Mouse (Mus musculus) forebrain, embryonic 11.5 days (tissue): ENCODE measurements around the gene Pax5. TPM values are rescaled to one million over a fixed set of nuclear protein-coding genes. Genes with fewer than 3 reads are reported as not detected.

ENCODE experiments used
- ATAC-seq: fragments of 200-750 bp; cut with Nextera tagmentation; replicated peaks from 2 replicates; pipeline ENCODE4 v1.8.0; 2017; ENCODE audit warnings: moderate TSS enrichment; ENCODE audit not compliant: low FRiP score
- DNase-seq: peaks from one replicate; pipeline ENCODE4 v3.0.0-alpha.2; 2017; ENCODE audit warnings: low spot score
- H3K27ac ChIP-seq: fragments of 300-500 bp; sonication (generic); 2 replicates; pipeline ENCODE4 v1.5.1; 2014; ENCODE audit warnings: low read depth, low read length
- H3K27me3 ChIP-seq: fragments of 300-500 bp; sonication (generic); 2 replicates; pipeline ENCODE4 v1.6.1; 2014; ENCODE audit warnings: mild to moderate bottlenecking, low read length, mixed read lengths; ENCODE audit not compliant: control insufficient read depth, insufficient read depth
- H3K36me3 ChIP-seq: fragments of 300-500 bp; sonication (generic); 2 replicates; pipeline ENCODE4 v1.6.1; 2014; ENCODE audit warnings: mild to moderate bottlenecking, low read length, moderate library complexity, mixed read lengths; ENCODE audit not compliant: control insufficient read depth, insufficient read depth
- H3K4me1 ChIP-seq: fragments of 300-500 bp; sonication (generic); replicated peaks from 2 replicates; pipeline ENCODE4 v1.6.1; 2014; ENCODE audit warnings: low read length, mixed read lengths; ENCODE audit not compliant: control insufficient read depth, insufficient read depth
- H3K4me2 ChIP-seq: fragments of 300-500 bp; sonication (generic); 2 replicates; pipeline ENCODE4 v1.6.1; 2014; ENCODE audit warnings: low read depth, mild to moderate bottlenecking, low read length, moderate library complexity, mixed read lengths; ENCODE audit not compliant: severe bottlenecking
- H3K4me3 ChIP-seq: fragments of 300-500 bp; sonication (generic); 2 replicates; pipeline ENCODE4 v1.5.1; 2014; ENCODE audit warnings: low read depth, low read length
- H3K9ac ChIP-seq: fragments of 300-500 bp; sonication (generic); 2 replicates; pipeline ENCODE4 v1.6.1; 2014; ENCODE audit warnings: low read length
- H3K9me3 ChIP-seq: fragments of 300-500 bp; sonication (generic); 2 replicates; pipeline ENCODE4 v1.6.1; 2016; ENCODE audit warnings: low read length, mixed read lengths; ENCODE audit not compliant: control insufficient read depth
- WGBS: fragments of 180-500 bp; shearing (Covaris S2); extraction: QIAGEN DNeasy Blood & Tissue Kit; methylation state at CpG from one replicate; pipeline ENCODE4 v1.1.7; 2014; 5-methylcytosine and 5-hydroxymethylcytosine counted together
- polyA plus RNA-seq: library from polyadenylated mRNA; unstranded; fragments of >200 nt; fragmentation: Nextera tagmentation; extraction: Ambion mirVana; gene quantifications from 2 replicates; pipeline ENCODE4 v1.2.1, GENCODE M21; 2014

Gene Pax5
- polyA plus RNA-seq, 1 experiment from 2014 or later: 0.11 TPM

DNA sequence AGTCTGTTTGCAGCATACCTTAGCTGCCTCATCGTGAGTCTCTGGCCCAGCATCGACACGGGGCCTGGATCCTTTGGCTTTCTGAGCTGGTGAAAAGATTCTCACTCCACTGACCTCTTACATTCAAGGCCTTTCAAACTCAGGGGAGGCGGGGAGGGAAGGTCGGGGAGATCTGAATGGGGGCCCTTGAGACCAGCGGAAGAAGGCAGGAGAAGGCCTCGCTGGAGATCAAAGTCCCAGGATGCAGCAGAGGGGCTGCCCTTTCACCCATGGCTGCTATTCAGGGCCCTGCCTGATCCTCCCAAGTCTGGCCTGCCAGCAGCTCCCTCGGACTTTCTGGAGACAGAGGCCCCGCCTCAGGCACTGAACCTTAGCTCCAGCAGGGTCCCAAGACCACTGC lies 36.6 kb downstream of the Pax5 start:
- Histone ChIP-seq H3K9me3 (no peaks in the 10 kb centered on the region), H3K4me3 (no peak overlapping the region), H3K9ac (no peak overlapping the region), H3K27ac (no peak overlapping the region), H3K4me2 (no peak overlapping the region), H3K36me3 (no peaks in the 10 kb centered on the region), H3K4me1 (peaks cover 6% of the 10 kb centered on the region; the same call in 1 of the 2 replicates), H3K27me3 (no peaks in the 10 kb centered on the region)
- no peak for ATAC-seq
- 7% methylated on average over 9 of the region's 9 CpGs for WGBS
- DNase-seq: no peak

DNA sequence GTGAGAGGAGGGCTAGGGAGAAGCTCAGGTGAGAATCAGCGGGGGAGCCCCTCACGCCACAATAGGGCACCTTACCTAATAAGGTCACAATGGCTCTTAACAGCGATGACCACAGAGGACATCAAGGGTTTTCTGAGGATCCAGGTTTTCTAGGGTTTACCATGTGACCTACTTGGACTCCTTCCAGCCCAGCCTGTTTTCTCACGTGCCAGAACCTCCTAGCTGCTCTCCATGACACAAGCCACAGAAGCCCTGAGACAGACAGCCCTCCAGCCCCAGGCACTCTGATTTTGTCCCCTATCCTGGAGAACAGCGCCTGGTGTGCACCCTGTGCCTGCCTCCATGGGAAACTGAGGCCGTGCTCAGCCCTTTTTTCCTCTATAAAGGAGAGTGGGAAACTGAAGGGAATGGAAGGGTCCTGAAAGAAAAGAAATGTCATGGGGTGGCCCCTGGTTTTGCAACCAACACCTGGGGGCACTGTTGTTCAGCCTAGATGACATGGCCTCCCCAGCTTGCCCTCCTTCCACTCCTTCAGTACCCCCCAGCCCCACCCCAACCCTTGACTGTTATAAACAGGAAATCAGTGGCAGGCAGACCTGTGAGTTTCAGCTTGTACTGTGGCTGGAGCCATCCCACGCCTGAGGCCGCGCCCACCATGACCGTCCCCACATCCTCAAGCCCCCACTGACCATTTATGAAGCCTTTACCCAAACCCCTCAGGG lies 37.9 kb downstream of the Pax5 start:
- H3K27me3 ChIP-seq: peaks cover 3% of the 10 kb centered on the region; the same call in 1 of the 2 replicates

DNA sequence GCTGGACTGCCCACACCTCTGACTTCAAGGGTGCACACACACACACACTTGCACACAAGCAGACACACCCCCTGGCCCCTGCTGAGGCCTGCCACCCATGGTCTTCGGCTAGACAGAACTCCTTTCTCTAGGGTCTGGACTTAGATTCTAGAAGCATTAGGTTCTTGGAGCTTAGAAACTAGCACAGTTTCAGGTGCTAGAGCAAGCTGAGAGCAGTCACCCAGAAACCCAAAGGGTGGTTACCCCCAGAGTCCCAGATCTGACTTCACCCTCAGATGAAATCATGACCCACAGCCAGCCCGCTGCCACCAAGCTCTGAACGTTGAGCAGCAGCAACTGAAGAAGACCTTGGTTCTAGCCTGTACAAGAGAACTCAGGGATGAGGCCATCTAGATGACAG lies 38.8 kb downstream of the Pax5 start:
- 88% methylated on average over 3 of the region's 3 CpGs for WGBS
- Histone ChIP-seq H3K9ac (no peak overlapping the region), H3K36me3 (no peaks in the 10 kb centered on the region), H3K9me3 (no peaks in the 10 kb centered on the region), H3K27ac (no peak overlapping the region), H3K4me1 (peaks cover 6% of the 10 kb centered on the region; the same call in 1 of the 2 replicates), H3K4me2 (no peak overlapping the region), H3K27me3 (peaks cover 3% of the 10 kb centered on the region; the same call in 1 of the 2 replicates), H3K4me3 (no peak overlapping the region)
- DNase-seq (no peak), ATAC-seq (no peak)

More for the DNA sequence above, 37.9 kb downstream of the Pax5 start:
- no peak overlapping the region for H3K27ac ChIP-seq
- no peaks in the 10 kb centered on the region for H3K36me3 ChIP-seq
- H3K4me2 ChIP-seq: no peak overlapping the region
- no peak overlapping the region for H3K4me3 ChIP-seq
- ATAC-seq (no peak), DNase-seq (no peak)
- no peaks in the 10 kb centered on the region for H3K9me3 ChIP-seq
- 67% methylated on average over 10 of the region's 10 CpGs for WGBS
- no peak overlapping the region for H3K9ac ChIP-seq
- peaks cover 6% of the 10 kb centered on the region; the same call in 1 of the 2 replicates for H3K4me1 ChIP-seq

DNA sequence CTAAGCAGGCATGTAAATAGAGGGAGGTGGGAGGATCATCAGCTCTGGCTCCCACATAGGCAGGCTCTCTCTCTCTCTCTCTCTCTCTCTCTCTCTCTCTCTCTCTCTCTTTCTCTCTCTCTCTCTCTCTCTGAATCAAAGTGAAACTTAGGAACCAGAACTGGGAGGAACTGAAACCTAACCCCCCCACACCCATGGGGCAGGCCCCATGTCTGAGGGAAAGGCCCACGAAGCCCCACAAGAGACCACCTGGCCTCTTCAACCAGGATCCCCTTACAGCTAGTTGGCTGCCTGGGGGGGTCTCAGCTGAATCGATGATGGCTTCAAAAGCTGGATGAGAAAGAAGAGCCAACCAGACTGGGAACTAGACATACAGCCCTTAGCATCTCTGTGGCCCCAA lies 39.3 kb downstream of the Pax5 start:
- DNase-seq (no peak), ATAC-seq (no peak)
- no peak overlapping the region for H3K4me2 ChIP-seq
- H3K9ac ChIP-seq: no peak overlapping the region
- no peaks in the 10 kb centered on the region for H3K9me3 ChIP-seq
- peaks cover 5% of the 10 kb centered on the region for H3K27me3 ChIP-seq
- 87% methylated on average over 2 of the region's 2 CpGs for WGBS
- no peak overlapping the region for H3K27ac ChIP-seq
- H3K4me3 ChIP-seq: no peak overlapping the region
- peaks cover 6% of the 10 kb centered on the region; the same call in 1 of the 2 replicates for H3K4me1 ChIP-seq
- no peaks in the 10 kb centered on the region for H3K36me3 ChIP-seq

DNA sequence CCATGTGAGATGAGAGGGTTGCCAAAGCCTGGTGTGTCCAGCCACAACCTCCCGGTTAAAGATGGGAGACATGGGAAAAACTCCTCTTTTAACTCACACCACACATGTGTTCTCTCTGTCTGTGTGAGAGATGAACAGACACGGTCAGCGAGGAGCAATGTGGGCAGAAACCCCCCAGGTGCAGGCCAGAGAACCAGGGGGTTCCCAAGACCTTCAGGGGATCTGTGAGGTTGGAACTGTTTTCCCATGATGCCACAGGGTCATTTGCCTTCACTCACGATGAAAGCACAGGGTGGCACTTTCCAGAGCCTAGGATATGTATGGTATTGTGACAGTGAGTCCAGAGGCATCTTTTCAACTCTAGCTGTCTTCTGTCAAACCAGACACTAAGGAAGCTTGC lies 39.9 kb downstream of the Pax5 start:
- Histone ChIP-seq H3K27me3 (peaks cover 12% of the 10 kb centered on the region), H3K4me3 (no peak overlapping the region), H3K27ac (no peak overlapping the region), H3K36me3 (no peaks in the 10 kb centered on the region), H3K9me3 (no peaks in the 10 kb centered on the region), H3K9ac (no peak overlapping the region), H3K4me1 (peaks cover 6% of the 10 kb centered on the region; the same call in 1 of the 2 replicates), H3K4me2 (no peak overlapping the region)
- no peak for DNase-seq
- WGBS: 86% methylated on average over 4 of the region's 4 CpGs
- ATAC-seq: no peak

DNA sequence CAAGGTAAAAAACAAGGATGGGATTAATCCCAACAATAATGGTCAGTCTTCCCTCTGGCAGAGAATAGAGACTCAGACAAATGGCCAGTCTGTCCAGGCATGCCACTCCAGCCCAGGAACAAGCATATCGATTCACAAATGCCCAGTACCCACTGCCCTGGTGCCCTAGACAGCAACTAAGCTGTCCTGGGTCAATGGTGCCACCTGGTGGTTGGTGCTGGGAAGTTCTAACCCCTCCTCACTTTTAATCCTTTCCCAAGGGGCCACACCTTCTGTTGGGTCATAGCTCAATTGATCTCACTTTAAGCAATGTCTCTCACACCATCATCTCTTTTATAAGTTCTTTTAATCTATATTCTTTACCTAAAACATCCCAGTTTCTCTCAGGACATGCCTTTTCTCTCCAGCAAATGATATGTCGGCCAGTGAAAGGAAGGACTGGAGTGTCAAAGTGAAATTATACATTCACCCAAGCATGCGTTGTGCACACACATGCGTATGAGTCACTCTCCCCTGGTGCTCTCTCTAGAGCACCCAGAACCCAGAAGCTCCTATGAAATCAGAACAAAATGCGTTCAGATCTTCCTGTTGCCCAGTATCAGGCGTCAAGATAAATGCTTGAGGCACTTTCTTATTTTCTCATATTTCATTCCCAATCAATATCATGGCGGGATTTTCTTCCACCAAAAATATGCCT lies 40.7 kb downstream of the Pax5 start:
- DNase-seq: no peak
- H3K4me2 ChIP-seq: no peak overlapping the region
- H3K36me3 ChIP-seq: no peaks in the 10 kb centered on the region
- WGBS: 92% methylated on average over 7 of the region's 7 CpGs
- no peak overlapping the region for H3K27ac ChIP-seq
- peaks cover 6% of the 10 kb centered on the region; the same call in 1 of the 2 replicates for H3K4me1 ChIP-seq
- peaks cover 19% of the 10 kb centered on the region for H3K27me3 ChIP-seq
- no peak overlapping the region for H3K4me3 ChIP-seq
- H3K9ac ChIP-seq: no peak overlapping the region
- H3K9me3 ChIP-seq: no peaks in the 10 kb centered on the region
- no peak for ATAC-seq

DNA sequence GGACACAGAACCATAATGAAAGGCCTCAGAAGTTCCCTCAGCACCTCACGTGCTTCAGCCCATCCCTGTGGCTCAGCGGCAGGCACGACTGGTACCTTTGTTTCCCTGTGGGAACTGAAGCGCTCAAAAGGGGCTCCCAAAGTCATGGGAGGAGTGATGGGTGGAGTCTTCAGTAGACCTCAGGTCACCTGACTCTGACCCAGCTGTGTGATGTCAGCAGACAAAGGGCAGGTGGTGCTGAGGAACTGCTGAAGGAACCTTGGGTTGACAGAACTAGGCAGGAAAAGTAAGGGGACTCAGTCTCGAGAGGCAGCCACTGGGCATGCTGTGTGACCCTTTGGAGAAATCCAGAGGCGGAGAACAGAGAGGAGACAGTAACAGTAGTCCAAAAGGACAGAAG lies 41.7 kb downstream of the Pax5 start:
- Histone ChIP-seq H3K27me3 (peaks cover 26% of the 10 kb centered on the region), H3K9me3 (no peaks in the 10 kb centered on the region), H3K4me2 (no peak overlapping the region), H3K4me1 (peaks cover 7% of the 10 kb centered on the region; the same call in 1 of the 2 replicates), H3K9ac (no peak overlapping the region), H3K27ac (no peak overlapping the region), H3K36me3 (no peaks in the 10 kb centered on the region), H3K4me3 (no peak overlapping the region)
- DNase-seq (no peak), ATAC-seq (no peak)
- 71% methylated on average over 6 of the region's 6 CpGs for WGBS

DNA sequence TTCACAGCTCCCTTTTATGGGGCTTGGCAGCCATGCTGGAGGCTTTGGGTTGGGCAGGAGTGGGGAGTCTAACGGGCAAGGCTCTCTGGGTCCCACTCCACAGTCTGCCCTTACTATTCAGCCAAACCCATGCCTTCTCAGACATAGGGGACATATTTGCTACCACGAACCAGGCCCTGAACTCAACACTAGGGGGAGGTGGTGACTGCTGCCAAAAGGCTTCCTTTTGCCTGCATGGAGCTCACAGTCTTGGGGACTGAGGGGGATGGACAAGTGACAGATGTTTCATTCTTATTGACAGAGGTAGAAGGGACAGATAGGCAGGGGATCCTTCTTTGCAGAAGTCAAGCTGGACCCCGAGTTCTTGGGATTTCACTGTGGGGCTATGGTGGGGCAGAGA lies 42.1 kb downstream of the Pax5 start:
- Histone ChIP-seq H3K36me3 (no peaks in the 10 kb centered on the region), H3K4me2 (no peak overlapping the region), H3K27me3 (peaks cover 30% of the 10 kb centered on the region), H3K4me1 (peaks cover 9% of the 10 kb centered on the region; the same call in 1 of the 2 replicates), H3K27ac (no peak overlapping the region), H3K4me3 (no peak overlapping the region), H3K9ac (no peak overlapping the region), H3K9me3 (no peaks in the 10 kb centered on the region)
- WGBS: 76% methylated on average over 3 of the region's 3 CpGs
- no peak for DNase-seq
- ATAC-seq: no peak
